Mouse (Mus musculus) cerebellum, postnatal 14 days (tissue): ENCODE data around the gene 3110082J24Rik.

Experiments used
- DNase-seq, 2 experiments: peaks; one replicate each; pipeline ENCODE4 v3.0.0; 2021; ENCODE audit warnings: mixed read lengths in 2 of 2

Gene 3110082J24Rik

GRCm38 (mm10) chr5:30115718-30116117, 9.8 kb upstream of the 3110082J24Rik start:
- peak in 1 of 2 experiments; percentile 32 for DNase-seq

DNA sequence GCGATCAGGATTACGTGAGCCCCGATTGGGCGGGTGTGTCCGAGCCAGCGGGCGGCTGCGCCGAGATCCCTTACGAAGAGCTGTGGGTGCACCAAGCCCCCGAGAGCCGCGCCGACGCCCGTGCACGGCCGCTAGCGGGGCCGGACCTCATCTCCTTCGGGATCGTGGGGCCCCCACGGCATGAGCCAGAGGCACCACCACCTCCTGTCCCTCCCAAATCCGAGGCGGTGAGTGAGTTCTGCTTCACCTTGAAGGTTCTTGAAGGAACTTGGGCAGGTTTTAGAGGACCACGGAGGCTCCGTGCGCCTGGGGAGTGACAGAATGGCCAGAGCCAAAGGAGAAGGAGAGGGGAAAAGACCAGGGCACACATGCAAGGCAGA, 8.9 kb upstream of the 3110082J24Rik start:
- no peak for DNase-seq

GRCm38 (mm10) chr5:30113881-30114760, 8.2 kb upstream of the 3110082J24Rik start:
- DNase-seq: peak; percentile 83

DNA sequence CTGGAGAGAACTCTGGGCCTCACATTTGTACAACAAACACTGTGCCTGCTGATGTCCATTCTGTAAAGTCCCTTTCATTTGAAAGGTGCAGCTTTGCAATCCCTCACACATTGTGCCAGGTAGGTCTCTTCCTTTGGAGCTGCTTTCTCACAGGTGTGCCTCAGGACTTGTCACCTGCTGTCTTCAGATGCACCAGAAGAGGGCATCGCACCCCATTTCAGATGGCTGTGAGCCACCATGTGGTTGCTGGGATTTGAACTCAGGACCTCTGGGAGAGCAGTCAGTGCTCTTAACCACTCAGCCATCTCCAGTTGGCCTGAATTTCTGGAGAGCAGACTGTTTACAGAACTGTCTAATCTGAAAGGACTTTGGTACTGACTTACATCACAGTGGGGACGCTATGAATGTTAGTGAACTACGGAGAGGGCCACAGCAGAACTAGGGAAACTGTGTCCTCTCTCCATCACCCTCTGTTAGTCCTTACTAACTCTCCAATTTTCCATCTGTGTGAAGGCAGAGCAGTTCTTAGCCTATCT, 6.7 kb upstream of the 3110082J24Rik start:
- DNase-seq: no peak

- no peak for DNase-seq
Measured at GRCm38 (mm10) chr5:30111771-30112170, 5.9 kb upstream of the 3110082J24Rik start.

- DNase-seq: peak in 1 of 2 experiments; percentile 64
Measured at GRCm38 (mm10) chr5:30111126-30111525, 5.2 kb upstream of the 3110082J24Rik start.

DNA sequence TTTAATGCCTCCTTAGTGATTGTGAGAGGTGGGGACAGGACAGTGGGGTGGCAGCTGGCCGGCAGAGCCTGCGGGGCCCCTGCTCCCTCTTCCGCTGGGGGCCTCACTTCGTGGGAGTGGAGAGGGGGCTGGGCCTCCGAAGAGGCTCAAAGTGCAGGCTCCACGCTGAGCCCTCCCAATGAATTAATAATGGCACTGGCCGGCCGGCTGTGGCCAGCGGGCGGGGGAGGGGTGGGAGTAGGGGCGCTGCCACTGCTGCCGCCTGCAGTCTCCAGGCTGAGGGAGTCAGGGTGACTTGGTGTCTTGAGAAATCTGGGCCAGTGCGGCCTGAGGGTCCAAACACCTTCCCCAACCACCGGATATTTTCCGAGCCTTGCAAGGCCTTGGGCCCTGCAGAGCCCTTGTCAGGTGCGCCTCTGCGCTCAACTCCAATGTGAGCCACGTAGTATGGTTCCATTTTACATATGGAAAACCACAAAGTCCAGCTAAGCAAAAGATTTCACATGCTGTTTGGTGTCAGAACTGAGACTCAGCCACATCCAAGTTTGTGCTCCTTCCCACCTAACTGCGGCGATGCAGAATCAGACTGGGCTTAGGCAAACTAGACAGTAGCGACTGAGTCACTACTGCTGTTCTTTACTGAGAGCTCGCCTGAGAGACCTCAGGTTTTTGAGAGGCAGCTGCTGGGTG, 4.6 kb upstream of the 3110082J24Rik start:
- DNase-seq: no peak

DNA sequence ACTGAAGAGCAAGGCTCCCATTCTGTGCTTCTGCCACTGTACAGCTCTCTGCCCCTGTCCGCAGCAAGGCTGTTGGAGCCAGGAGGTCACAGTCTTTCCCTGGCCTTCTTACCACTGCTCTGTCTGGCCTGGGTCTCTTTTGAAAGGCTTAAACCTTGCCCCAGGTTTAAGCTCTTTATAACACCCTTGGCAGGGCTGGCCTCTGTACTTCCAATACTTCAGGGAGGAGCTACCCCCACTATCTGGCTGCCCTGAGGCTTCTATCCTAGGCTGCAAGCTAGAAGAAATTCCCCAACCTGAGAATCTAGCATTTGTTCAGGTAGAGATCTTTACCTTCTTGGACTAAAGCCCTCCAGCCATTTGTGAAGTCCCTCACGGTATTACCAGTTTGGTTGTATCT, 4.0 kb upstream of the 3110082J24Rik start:
- no peak for DNase-seq

- no peak for DNase-seq
Measured at GRCm38 (mm10) chr5:30108233-30108632, 2.3 kb upstream of the 3110082J24Rik start.

GRCm38 (mm10) chr5:30107611-30108041, 1.7 kb upstream of the 3110082J24Rik start:
- no peak for DNase-seq

GRCm38 (mm10) chr5:30107186-30107585, 1.3 kb upstream of the 3110082J24Rik start:
- DNase-seq: peak in 1 of 2 experiments; percentile 23

GRCm38 (mm10) chr5:30106756-30107155, 870 bp upstream of the 3110082J24Rik start:
- DNase-seq: no peak

DNA sequence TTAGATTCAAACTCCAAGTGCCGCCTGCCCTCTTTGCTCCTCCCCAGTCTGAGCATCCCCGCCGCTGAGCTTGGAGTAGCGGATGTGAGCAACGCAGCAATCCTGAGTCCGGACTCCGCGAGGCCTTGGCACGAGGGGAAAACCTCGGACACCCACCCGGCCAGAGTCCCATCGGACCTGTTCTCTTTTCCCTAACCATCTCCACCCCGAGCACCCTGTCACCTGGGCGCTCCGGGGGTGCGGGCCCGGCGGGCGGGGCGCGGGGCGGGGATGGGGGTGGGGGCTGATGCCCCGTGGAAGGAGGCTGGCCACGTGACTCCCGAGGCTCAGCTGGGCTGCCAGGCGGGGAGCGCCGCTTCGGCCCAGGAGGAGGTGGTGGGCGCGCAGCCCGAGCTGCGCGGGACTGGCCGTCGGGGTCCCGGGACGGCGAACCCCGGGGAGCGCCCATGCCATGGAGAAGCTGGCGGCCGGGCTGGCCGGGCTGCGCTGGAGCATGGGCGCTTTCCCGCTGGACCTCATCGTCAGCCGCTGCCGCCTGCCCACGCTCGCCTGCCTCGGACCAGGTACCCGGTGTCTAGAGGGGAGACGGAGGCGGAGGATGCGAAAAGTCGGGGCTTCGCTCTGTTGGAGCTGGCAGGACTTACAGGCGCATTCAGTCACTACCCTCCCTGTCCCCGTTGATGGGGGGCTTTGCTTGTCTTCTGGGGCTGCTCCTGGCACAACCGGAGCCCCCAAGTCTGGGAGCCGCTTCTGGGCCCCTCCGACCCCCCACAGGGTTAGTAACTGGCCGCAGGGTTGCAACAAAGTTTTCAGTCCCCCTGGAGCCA, 832 bp downstream of the 3110082J24Rik start, which contains the start of gene Garem2:
Garem2 (plus strand) TSS at position 321 of the 827 bp plus-strand sequence.
- DNase-seq: peak in 1 of 2 experiments; percentile 20

- DNase-seq: peak; percentile 55 to 73
Measured at GRCm38 (mm10) chr5:30104339-30104738, 1.5 kb downstream of the 3110082J24Rik start.

DNA sequence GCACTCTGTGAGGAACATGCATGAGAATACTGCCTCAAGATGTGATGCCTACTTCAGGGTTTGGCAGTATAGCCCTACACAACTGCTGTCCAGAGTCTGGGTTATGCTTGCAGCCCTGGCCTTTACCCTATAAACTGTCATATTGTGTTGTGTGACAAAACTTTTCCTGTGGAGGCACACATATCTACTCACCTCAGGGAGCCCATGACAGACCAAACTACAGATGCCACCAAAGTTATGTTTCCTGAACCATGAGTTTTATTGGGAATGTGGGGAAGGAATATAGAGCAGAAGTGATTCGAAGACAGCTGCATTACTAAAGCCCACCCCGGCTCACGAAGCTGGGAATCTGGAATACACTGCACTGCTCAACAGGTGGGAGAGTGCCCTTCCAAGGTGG, 2.5 kb downstream of the 3110082J24Rik start:
- no peak for DNase-seq

GRCm38 (mm10) chr5:30098260-30098659, 7.6 kb downstream of the 3110082J24Rik start:
- DNase-seq: no peak

DNA sequence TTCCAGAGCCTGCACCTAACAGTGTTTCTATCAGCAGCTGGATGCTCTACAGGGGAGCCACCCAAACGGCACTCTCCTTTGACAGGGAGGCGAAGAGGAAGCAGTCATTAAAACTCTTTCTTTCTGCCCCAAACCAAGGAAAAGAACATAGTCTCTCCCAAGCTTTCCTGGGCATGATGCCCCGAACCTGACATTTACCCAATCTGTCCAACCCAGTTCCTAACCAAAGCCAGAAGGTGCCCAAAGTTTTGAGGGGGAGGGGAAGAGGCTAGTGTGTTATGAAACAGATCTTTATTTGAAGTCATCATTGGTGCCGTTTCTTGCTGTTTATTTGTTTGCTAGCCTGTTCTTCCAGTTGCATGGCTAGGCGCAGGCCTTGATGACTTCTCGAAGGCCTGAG, 10.2 kb downstream of the 3110082J24Rik start:
- no peak for DNase-seq

GRCm38 (mm10) chr5:30094399-30094798, 11.5 kb downstream of the 3110082J24Rik start:
- DNase-seq: no peak

DNA sequence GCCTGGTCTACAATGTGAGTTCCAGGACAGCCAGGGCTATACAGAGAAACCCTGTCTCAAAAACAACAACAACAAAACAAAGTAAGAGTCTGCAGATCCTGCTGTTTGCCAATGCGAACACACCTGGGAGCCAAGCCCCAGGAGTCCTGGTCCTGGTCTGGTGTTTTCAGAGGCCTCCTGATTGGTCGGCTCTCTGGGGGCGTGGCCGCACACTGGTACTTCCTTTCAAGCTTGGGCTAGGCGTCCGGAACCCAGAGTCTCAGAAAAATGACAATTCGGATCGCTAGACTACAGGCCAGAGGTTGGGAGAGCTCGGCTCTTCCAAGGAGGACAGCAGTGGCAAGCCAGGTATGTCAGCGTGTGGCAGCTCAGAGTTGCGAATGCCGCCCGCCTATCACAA, 13.2 kb downstream of the 3110082J24Rik start:
- no peak for DNase-seq

GRCm38 (mm10) chr5:30072825-30073821, 32.8 kb downstream of the 3110082J24Rik start, which contains the start of gene Tyms:
Gene Tyms, minus strand, starts transcription at chr5:30073617.
- DNase-seq: peak; percentile 72 to 77

- DNase-seq: no peak
Measured at GRCm38 (mm10) chr5:30072377-30072776, 33.5 kb downstream of the 3110082J24Rik start.
